Mouse (Mus musculus) small intestine, adult 2 months (tissue): ENCODE measurements at regions not wholly inside any gene's neighbourhood (a gene's known extent, or its start where the extent isn't known, plus 50 kb on each side); places are given as distances from the start of the nearest gene placed in this dataset.

Experiments
- H3K27ac ChIP-seq: fragments of 200-500 bp; 2 replicates; pipeline ENCODE4 v1.5.1; 2012; ENCODE audit warnings: low read depth, low read length, control low read depth, inconsistent platforms; ENCODE audit not compliant: insufficient read depth
- H3K27me3 ChIP-seq: fragments of 200-500 bp; 2 replicates; pipeline ENCODE4 v1.6.1; 2012; ENCODE audit warnings: mild to moderate bottlenecking, moderate library complexity, low read length, inconsistent platforms; ENCODE audit not compliant: control insufficient read depth, insufficient read depth
- H3K36me3 ChIP-seq: fragments of 200-500 bp; 2 replicates; pipeline ENCODE4 v1.6.1; 2012; ENCODE audit warnings: mild to moderate bottlenecking, low read length, control low read depth, inconsistent platforms; ENCODE audit not compliant: control insufficient read depth, insufficient read depth
- H3K4me1 ChIP-seq: fragments of 200-500 bp; 2 replicates; pipeline ENCODE4 v1.6.1; 2012; ENCODE audit warnings: low read length, inconsistent platforms, mixed read lengths; ENCODE audit not compliant: control insufficient read depth, insufficient read depth, insufficient read length
- H3K4me3 ChIP-seq: fragments of 200-500 bp; 2 replicates; pipeline ENCODE4 v1.5.1; 2012; ENCODE audit warnings: low read depth, mild to moderate bottlenecking, control low read depth, inconsistent platforms, low read length, moderate library complexity
- CTCF ChIP-seq: fragments of 200-500 bp; IDR thresholded peaks from 2 replicates; pipeline ENCODE4 v1.5.1; 2012; ENCODE audit warnings: low read depth, mild to moderate bottlenecking, control low read depth, inconsistent platforms, low read length, moderate library complexity, mixed read lengths; ENCODE audit not compliant: insufficient replicate concordance, insufficient read length; ENCODE audit errors: extremely low read depth
- POLR2A ChIP-seq: fragments of 200-500 bp; IDR thresholded peaks from 2 replicates; pipeline ENCODE4 v1.6.1; 2012; ENCODE audit warnings: low read depth, mild to moderate bottlenecking, control low read depth, inconsistent platforms, low read length, moderate library complexity
- WGBS: fragments of 180-500 bp; shearing (Covaris S2); methylation state at CpG from one replicate; pipeline ENCODE4 v1.1.7; 2018; 5-methylcytosine and 5-hydroxymethylcytosine counted together

DNA sequence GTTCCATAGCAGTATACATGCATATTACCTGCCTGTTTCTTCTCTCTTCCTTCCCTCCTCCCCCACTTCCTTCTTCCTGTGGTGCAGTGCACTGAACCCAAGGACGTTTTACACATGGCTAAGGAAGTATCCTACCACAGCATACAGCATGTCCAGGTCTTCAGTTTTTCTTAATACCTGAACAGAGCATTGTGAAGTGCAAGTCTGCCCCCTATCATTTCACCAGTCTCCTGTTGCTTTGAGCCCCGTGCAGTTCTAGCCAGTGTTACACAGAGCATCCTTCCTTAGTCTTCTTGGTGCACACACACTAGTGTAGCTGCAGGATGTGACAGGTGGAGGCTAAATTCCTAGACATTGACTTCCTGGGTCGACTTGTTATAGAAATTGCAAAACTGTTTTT, 53.7 kb upstream of the Foxb1 start:
- Histone ChIP-seq H3K36me3 (no peaks in the 10 kb centered on the region), H3K27me3 (no peaks in the 10 kb centered on the region), H3K27ac (no peak overlapping the region), H3K4me3 (no peak overlapping the region), H3K4me1 (no peaks in the 10 kb centered on the region)
- 30% methylated on average over 3 of the region's 3 CpGs for WGBS
- TF ChIP-seq POLR2A (no peak), CTCF (no peak)

DNA sequence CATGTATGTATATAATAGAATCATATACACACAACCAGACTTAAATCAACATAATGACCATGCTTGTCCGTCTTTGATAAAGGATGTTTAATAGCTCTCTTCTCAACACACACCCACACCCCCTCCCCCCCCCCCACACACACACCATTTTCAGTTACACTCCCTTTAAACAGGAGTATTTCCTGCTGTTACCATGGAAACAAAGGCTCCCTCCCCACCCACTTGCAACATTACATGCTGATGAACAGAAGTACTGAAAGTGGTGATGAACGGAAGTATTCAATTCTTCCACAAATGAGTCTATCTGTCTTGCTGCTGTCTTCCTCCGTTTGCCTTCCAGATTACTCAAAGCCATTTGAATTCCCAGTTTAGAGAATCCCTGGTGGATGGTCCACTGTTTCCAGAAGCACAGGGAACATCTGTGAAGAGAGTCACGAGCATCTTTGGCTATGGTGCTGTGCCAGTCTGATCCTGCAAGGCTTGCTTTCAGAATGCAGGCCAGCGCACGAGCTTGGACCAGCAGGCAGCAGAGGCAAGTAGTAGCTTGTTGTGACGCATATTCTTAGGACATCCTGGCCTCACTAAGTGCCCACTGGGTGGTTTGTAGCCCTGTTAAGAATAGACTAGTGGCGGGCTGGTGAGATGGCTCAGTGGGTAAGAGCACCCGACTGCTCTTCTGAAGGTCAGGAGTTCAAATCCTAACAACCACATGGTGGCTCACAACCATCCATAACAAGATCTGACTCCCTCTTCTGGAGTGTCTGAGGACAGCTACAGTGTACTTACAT, 62.6 kb upstream of the Foxb1 start:
- 72% methylated on average over 9 of the region's 9 CpGs for WGBS
- TF ChIP-seq CTCF (no peak), POLR2A (no peak)
- Histone ChIP-seq H3K4me3 (no peak overlapping the region), H3K27ac (no peak overlapping the region), H3K4me1 (no peaks in the 10 kb centered on the region), H3K36me3 (no peaks in the 10 kb centered on the region), H3K27me3 (no peaks in the 10 kb centered on the region)

DNA sequence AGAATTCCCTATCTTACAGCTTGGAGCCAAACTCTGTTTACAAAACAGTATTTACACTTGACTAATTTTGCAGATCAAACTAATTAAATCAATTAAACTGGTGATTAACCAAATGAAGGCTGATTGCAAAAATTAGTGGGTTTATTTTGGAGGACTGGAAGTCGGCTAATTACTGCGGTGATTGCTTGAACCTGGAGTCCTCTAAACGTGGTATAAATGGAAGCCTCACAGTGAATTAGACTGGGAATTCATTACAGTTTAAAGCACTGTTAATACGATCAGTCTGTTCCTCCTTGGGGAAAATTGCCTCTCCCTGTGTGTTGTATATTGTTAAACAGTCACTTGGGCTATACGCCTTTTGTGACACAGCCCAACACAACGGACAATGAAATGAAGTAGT, 67.7 kb upstream of the Foxb1 start:
- no peak overlapping the region for H3K27ac ChIP-seq
- H3K4me3 ChIP-seq, result no peak overlapping the region
- no peaks in the 10 kb centered on the region for H3K4me1 ChIP-seq
- WGBS, result 75% methylated on average over 6 of the region's 6 CpGs
- H3K27me3 ChIP-seq, result no peaks in the 10 kb centered on the region
- H3K36me3 ChIP-seq, result no peaks in the 10 kb centered on the region
- TF ChIP-seq CTCF (no peak), POLR2A (no peak)

DNA sequence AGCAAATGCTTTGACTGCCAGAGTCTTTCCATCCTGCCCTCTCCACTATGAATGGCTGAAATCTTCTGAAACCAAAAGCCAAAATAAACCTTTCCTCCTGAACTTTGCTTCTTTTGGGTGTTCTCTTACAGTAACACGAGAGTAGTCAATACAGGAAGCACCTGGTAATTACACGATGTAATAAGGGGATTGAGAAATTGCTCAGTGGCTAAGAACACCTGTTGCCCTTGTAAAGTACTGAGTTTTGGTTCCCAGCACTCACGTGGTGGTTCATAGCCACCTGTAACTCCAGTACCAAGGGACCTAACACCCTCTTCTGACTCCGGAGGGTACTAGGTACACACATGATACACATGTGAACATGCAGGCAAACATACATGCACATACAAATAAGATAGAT, 74.7 kb upstream of the Foxb1 start:
- no peaks in the 10 kb centered on the region for H3K4me1 ChIP-seq
- no peak for TF ChIP-seq POLR2A
- no peak for TF ChIP-seq CTCF
- no peak overlapping the region for H3K27ac ChIP-seq
- no peaks in the 10 kb centered on the region for H3K27me3 ChIP-seq
- H3K4me3 ChIP-seq, result no peak overlapping the region
- 43% methylated on average over 4 of the region's 4 CpGs for WGBS
- H3K36me3 ChIP-seq, result no peaks in the 10 kb centered on the region

DNA sequence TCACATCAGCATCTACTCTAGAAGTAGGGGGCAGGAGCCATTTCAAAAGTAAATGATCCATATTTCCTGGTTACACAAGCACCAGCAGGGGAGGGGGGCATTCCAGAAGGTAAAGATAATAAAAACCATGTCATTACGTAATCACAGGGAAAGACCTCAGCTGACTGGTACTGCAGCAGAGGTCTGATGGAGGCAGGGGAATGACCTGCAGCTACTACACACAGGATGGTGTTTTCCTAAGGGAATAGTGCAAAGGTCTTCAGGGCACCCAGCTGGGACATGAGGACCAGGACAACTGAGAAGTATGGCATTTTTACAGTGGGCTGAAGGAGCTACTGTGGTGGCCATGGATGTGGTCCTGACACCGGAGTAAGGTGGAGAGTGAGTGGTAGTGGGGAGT, 78.5 kb upstream of the Foxb1 start:
- Histone ChIP-seq H3K36me3 (no peaks in the 10 kb centered on the region), H3K4me1 (no peaks in the 10 kb centered on the region), H3K27me3 (no peaks in the 10 kb centered on the region), H3K27ac (no peak overlapping the region), H3K4me3 (no peak overlapping the region)
- TF ChIP-seq POLR2A (no peak), CTCF (no peak)
- 50% methylated on average over 2 of the region's 2 CpGs for WGBS

DNA sequence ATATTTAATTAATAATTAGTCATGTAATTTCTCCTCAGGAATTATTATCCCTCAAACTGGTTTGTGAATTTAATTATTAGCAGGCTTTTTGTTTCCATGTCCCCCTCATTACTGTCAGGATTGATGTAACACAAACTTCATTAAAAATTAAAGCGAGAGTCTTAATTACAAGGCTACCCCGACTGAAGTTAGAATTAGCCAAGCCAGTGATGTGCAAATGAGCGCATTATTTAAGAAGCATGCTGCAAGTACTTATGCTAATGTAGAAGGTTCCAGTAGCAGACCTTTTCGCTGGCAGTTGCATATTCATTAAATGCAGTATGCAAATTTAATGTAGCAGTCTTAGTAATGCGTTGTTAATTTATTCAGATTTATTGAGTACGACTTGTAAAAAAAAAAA, 84.0 kb upstream of the Foxb1 start:
- Histone ChIP-seq H3K27ac (no peak overlapping the region), H3K27me3 (no peaks in the 10 kb centered on the region), H3K4me3 (no peak overlapping the region), H3K36me3 (no peaks in the 10 kb centered on the region), H3K4me1 (no peaks in the 10 kb centered on the region)
- 77% methylated on average over 6 of the region's 6 CpGs for WGBS
- TF ChIP-seq CTCF (no peak), POLR2A (no peak)

DNA sequence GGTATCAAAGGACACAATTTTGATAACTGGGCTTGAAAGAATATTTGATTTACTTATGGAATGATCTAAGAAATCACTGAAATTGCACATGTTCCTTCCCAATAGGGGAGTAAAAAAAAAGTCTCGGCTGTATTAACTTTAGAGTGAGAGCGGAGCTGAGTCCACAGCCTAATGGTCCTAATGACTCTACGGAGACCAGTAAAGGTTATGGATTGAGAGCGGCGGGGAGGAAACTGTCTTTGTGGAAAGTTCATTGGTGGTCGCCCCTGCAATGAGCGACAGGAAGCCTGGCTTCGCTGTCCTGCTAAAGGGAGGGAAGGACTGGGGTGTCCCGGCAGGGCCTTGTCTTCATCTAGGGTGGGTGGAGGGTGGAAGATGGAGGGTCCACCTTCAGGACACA, 84.5 kb upstream of the Foxb1 start:
- Histone ChIP-seq H3K4me1 (no peaks in the 10 kb centered on the region), H3K27ac (no peak overlapping the region), H3K4me3 (no peak overlapping the region), H3K27me3 (no peaks in the 10 kb centered on the region), H3K36me3 (no peaks in the 10 kb centered on the region)
- TF ChIP-seq CTCF, result no peak
- TF ChIP-seq POLR2A, result no peak
- 75% methylated on average over 9 of the region's 9 CpGs for WGBS
